Mouse (Mus musculus): ENCODE measurements at regions not wholly inside any gene's neighbourhood (a gene's known extent, or its start where the extent isn't known, plus 50 kb on each side); places are given as distances from the start of the nearest gene placed in this dataset. TPM values are rescaled to one million over a fixed set of nuclear protein-coding genes. Genes with fewer than 3 reads are reported as not detected.

DNA sequence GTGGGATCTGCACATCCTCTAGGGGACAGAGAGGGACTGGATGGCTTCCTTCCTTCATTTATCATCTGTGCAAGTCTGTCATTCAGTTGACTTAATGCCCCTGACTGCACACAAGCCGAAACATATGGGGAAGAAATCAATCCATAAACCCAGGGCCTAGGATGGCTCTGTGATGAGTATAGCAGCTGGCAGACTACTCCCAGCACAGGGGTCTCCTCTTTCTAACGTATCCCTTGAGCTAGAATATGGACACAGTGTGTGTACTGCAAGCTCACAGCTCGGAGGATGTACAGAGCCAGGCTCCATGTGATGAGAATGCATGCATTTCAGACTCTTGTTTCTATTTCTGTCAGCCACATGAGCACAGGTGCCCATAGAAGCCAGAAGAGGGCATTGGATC lies 180.3 kb downstream of the Parn start:
- no peaks in the 10 kb centered on the region for H3K4me1 ChIP-seq (ENCODE audit: control insufficient read depth, insufficient read depth, low read length)
- no peak overlapping the region for H3K9ac ChIP-seq (ENCODE audit: low read length)
- H3K9me3 ChIP-seq (replicated peaks; ENCODE audit: control insufficient read depth, low read length), result no peaks in the 10 kb centered on the region
- H3K27me3 ChIP-seq (ENCODE audit: control insufficient read depth, insufficient read depth, low read length), result no peaks in the 10 kb centered on the region
- WGBS, result 62% methylated on average over 3 of the region's 3 CpGs
- no peak overlapping the region for H3K4me3 ChIP-seq (replicated peaks; ENCODE audit: low read length)
- ATAC-seq (ENCODE audit: insufficient read depth, low FRiP score), result no peak
- no peak overlapping the region for H3K27ac ChIP-seq (ENCODE audit: low read length)
- no peak overlapping the region for H3K4me2 ChIP-seq (ENCODE audit: low read depth, low read length)
- no peaks in the 10 kb centered on the region for H3K36me3 ChIP-seq (ENCODE audit: control insufficient read depth, insufficient read depth, low read length)

DNA sequence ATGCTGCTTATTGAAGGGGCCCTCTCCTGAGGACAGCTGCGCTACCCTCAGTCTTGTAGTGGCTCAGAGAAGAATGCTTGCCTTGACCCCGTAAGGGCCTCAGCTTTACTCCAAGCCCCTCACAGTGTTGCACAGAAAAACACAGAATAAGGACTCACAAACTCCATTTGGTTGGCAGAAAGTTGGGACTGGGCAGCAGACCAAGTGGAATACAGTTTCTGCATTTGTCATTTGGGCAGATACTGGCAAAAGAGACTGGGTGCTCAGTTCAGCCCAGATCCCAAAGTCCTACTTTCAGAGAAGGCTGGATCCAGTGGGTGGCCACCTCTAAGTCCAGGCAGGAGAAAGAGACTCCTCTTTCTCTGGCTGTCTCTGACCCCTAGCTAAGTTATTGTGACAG lies 181.4 kb downstream of the Parn start:
- no peaks in the 10 kb centered on the region for H3K4me1 ChIP-seq (ENCODE audit: control insufficient read depth, insufficient read depth, low read length)
- ATAC-seq (ENCODE audit: insufficient read depth, low FRiP score), result no peak
- H3K27me3 ChIP-seq (ENCODE audit: control insufficient read depth, insufficient read depth, low read length), result no peaks in the 10 kb centered on the region
- no peak overlapping the region for H3K4me2 ChIP-seq (ENCODE audit: low read depth, low read length)
- H3K27ac ChIP-seq (ENCODE audit: low read length), result no peak overlapping the region
- no peak overlapping the region for H3K9ac ChIP-seq (ENCODE audit: low read length)
- no peaks in the 10 kb centered on the region for H3K9me3 ChIP-seq (replicated peaks; ENCODE audit: control insufficient read depth, low read length)
- H3K4me3 ChIP-seq (replicated peaks; ENCODE audit: low read length), result no peak overlapping the region
- no peaks in the 10 kb centered on the region for H3K36me3 ChIP-seq (ENCODE audit: control insufficient read depth, insufficient read depth, low read length)
- WGBS, result 83% methylated on average over 2 of the region's 2 CpGs

DNA sequence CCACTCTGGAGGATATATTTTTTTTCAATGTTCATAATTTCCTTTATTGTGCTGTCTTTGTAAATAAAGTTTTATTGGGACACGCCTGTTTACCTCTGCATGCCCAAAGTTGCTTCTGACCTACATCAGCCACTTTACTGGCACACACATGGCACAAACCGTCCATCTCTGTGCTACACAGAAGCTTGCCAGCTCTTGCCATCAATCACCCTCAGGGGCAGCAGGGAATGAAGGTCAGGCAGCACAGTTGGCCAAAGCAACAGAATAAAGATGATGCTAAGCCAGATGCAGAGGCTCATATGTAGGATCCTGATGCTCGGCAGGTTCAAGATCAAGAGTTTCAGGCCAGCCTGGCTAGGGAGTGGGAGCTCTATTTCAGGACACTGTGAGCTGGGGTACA lies 187.7 kb downstream of the Parn start:
- no peak for ATAC-seq (ENCODE audit: insufficient read depth, low FRiP score)
- WGBS, result 70% methylated on average over 3 of the region's 3 CpGs
- Histone ChIP-seq H3K4me2 (ENCODE audit: low read depth, low read length) (no peak overlapping the region), H3K4me1 (ENCODE audit: control insufficient read depth, insufficient read depth, low read length) (no peaks in the 10 kb centered on the region), H3K27me3 (ENCODE audit: control insufficient read depth, insufficient read depth, low read length) (no peaks in the 10 kb centered on the region), H3K9ac (ENCODE audit: low read length) (no peak overlapping the region), H3K27ac (ENCODE audit: low read length) (no peak overlapping the region), H3K9me3 (replicated peaks; ENCODE audit: control insufficient read depth, low read length) (no peaks in the 10 kb centered on the region), H3K36me3 (ENCODE audit: control insufficient read depth, insufficient read depth, low read length) (no peaks in the 10 kb centered on the region), H3K4me3 (replicated peaks; ENCODE audit: low read length) (no peak overlapping the region)

DNA sequence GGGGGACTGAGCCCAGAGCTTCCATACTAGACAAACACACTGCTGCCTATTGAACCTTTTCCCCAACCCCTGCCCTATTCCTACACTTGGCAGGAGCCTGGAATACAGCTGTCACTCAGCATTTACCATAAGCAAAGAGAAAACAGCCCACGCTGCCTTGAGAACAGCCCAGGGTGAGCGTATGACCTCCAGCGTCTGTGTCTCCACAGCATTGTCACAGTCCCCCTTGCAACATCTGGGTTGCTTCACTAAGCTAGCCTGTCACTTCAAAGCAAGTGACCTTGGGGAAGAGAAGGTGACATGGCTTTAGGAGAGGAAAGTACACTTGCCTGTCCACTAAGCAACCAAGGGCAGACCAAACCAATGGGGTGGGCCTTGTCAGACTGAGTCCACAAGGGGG lies 191.3 kb downstream of the Parn start:
- ATAC-seq (ENCODE audit: insufficient read depth, low FRiP score), result no peak
- H3K9ac ChIP-seq (ENCODE audit: low read length), result no peak overlapping the region
- no peak overlapping the region for H3K27ac ChIP-seq (ENCODE audit: low read length)
- no peak overlapping the region for H3K4me2 ChIP-seq (ENCODE audit: low read depth, low read length)
- 85% methylated on average over 3 of the region's 3 CpGs for WGBS
- H3K27me3 ChIP-seq (ENCODE audit: control insufficient read depth, insufficient read depth, low read length), result no peaks in the 10 kb centered on the region
- no peaks in the 10 kb centered on the region for H3K9me3 ChIP-seq (replicated peaks; ENCODE audit: control insufficient read depth, low read length)
- no peak overlapping the region for H3K4me3 ChIP-seq (replicated peaks; ENCODE audit: low read length)
- no peaks in the 10 kb centered on the region for H3K36me3 ChIP-seq (ENCODE audit: control insufficient read depth, insufficient read depth, low read length)
- no peaks in the 10 kb centered on the region for H3K4me1 ChIP-seq (ENCODE audit: control insufficient read depth, insufficient read depth, low read length)

DNA sequence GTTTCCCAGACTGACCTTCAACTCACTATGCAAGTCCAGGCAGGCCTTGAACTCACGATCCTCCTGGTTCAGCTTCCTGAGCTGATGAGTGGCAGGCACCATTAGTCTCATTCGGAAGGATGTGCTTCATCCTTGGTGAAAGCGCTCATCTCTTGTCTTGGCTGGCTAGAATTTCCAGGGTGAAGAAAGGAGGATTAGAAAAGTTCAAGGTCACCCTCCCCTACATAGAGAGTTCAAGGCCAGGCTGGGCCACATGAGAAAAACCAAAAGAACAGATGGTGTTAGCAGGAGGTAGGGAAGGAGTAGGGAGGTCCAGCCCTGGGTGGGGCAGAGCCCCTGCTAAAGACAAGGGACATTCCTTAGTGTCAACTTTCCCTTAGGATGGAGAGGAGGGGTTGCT lies 193.0 kb downstream of the Parn start:
- Histone ChIP-seq H3K4me3 (replicated peaks; ENCODE audit: low read length) (no peak overlapping the region), H3K27ac (ENCODE audit: low read length) (no peak overlapping the region), H3K27me3 (ENCODE audit: control insufficient read depth, insufficient read depth, low read length) (no peaks in the 10 kb centered on the region), H3K9me3 (replicated peaks; ENCODE audit: control insufficient read depth, low read length) (no peaks in the 10 kb centered on the region), H3K4me2 (ENCODE audit: low read depth, low read length) (no peak overlapping the region), H3K4me1 (ENCODE audit: control insufficient read depth, insufficient read depth, low read length) (no peaks in the 10 kb centered on the region), H3K9ac (ENCODE audit: low read length) (no peak overlapping the region), H3K36me3 (ENCODE audit: control insufficient read depth, insufficient read depth, low read length) (no peaks in the 10 kb centered on the region)
- no peak for ATAC-seq (ENCODE audit: insufficient read depth, low FRiP score)
- 89% methylated on average over 3 of the region's 3 CpGs for WGBS

DNA sequence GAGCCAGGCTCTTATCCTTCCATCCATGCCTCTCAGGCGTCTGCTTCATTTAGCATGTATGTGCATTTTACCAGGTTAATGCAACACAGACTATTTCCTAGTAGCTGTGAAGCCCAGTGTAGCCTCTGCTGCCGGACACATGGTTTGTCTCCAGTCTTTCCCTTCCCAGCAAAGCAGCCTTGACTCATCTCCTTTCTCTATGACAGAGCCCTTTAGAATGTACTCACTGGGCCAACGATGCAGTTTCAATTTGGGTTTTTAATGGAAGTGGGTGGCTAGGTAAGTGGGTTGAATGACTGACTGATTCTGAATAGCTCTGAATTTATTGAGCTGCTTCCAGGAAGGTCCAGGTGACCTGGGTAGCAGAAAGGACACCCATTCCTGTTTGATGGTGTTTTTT lies 193.7 kb downstream of the Parn start:
- Histone ChIP-seq H3K27ac (ENCODE audit: low read length) (no peak overlapping the region), H3K9ac (ENCODE audit: low read length) (no peak overlapping the region), H3K4me2 (ENCODE audit: low read depth, low read length) (no peak overlapping the region), H3K27me3 (ENCODE audit: control insufficient read depth, insufficient read depth, low read length) (no peaks in the 10 kb centered on the region), H3K4me1 (ENCODE audit: control insufficient read depth, insufficient read depth, low read length) (no peaks in the 10 kb centered on the region), H3K4me3 (replicated peaks; ENCODE audit: low read length) (no peak overlapping the region), H3K9me3 (replicated peaks; ENCODE audit: control insufficient read depth, low read length) (no peaks in the 10 kb centered on the region), H3K36me3 (ENCODE audit: control insufficient read depth, insufficient read depth, low read length) (no peaks in the 10 kb centered on the region)
- WGBS, result 75% methylated on average over 3 of the region's 3 CpGs
- no peak for ATAC-seq (ENCODE audit: insufficient read depth, low FRiP score)

DNA sequence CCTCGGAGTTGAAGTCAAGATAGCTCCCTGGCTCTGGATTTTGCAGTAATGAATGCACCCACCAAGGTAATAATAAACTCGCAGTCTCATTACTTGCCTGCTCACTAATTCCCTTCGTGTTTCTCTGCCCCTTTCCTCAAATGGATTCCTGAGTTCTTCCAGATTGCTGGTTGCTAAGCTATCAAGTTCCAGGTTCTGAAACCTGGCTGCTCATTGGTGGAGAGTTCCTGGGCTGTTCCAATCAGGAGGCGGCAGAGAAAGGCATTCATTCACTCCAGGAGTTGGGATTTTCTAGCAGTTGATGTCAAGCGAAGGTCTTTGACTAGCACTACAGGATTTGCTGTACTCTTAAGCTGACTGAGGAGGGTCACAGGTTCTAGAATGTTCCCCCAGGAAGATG lies 200.8 kb downstream of the Parn start:
- no peak overlapping the region for H3K27ac ChIP-seq (ENCODE audit: low read length)
- H3K36me3 ChIP-seq (ENCODE audit: control insufficient read depth, insufficient read depth, low read length), result no peaks in the 10 kb centered on the region
- no peaks in the 10 kb centered on the region for H3K27me3 ChIP-seq (ENCODE audit: control insufficient read depth, insufficient read depth, low read length)
- no peak overlapping the region for H3K4me3 ChIP-seq (replicated peaks; ENCODE audit: low read length)
- 32% methylated on average over 5 of the region's 5 CpGs for WGBS
- H3K9ac ChIP-seq (ENCODE audit: low read length), result no peak overlapping the region
- H3K4me2 ChIP-seq (ENCODE audit: low read depth, low read length), result no peak overlapping the region
- H3K4me1 ChIP-seq (ENCODE audit: control insufficient read depth, insufficient read depth, low read length), result peaks cover 3% of the 10 kb centered on the region; the same call in 1 of the 2 replicates
- peak; percentile 47; the same call in 1 of the 2 replicates for ATAC-seq (ENCODE audit: insufficient read depth, low FRiP score)
- no peaks in the 10 kb centered on the region for H3K9me3 ChIP-seq (replicated peaks; ENCODE audit: control insufficient read depth, low read length)

Small RNA genes in the stretch of these regions (microRNA-seq; reads per million reads assigned to microRNA genes)
- not detected for gene Mir6365
